Mouse (Mus musculus) intestine, embryonic 14.5 days (tissue): ENCODE results near the gene Arhgap32. TPM values are rescaled to one million over a fixed set of nuclear protein-coding genes. Genes with fewer than 3 reads are reported as not detected.

Source experiments
- ATAC-seq: fragments of 200-750 bp; cut with Nextera tagmentation; replicated peaks from 2 replicates; pipeline ENCODE4 v1.8.0; 2017; ENCODE audit warnings: low read depth, moderate number of reproducible peaks, moderate TSS enrichment, moderate library complexity; ENCODE audit not compliant: low FRiP score, low TSS enrichment
- DNase-seq: peaks from one replicate; pipeline ENCODE4 v3.0.0-alpha.2; 2018; ENCODE audit warnings: low spot score
- H3K27ac ChIP-seq: fragments of 300-500 bp; sonication (generic); 2 replicates; pipeline ENCODE4 v1.5.1; 2014; ENCODE audit warnings: low read depth, mild to moderate bottlenecking, control low read depth
- H3K27me3 ChIP-seq: fragments of 300-500 bp; sonication (generic); replicated peaks from 2 replicates; pipeline ENCODE4 v1.6.1; 2014; ENCODE audit warnings: low read length, control low read depth; ENCODE audit not compliant: control insufficient read depth, insufficient read depth
- H3K36me3 ChIP-seq: fragments of 300-500 bp; sonication (generic); 2 replicates; pipeline ENCODE4 v1.6.1; 2014; ENCODE audit warnings: low read length, control low read depth; ENCODE audit not compliant: control insufficient read depth, insufficient read depth
- H3K4me1 ChIP-seq: fragments of 300-500 bp; sonication (generic); replicated peaks from 2 replicates; pipeline ENCODE4 v1.6.1; 2014; ENCODE audit warnings: low read length, control low read depth, mixed read lengths; ENCODE audit not compliant: control insufficient read depth, insufficient read depth
- H3K4me2 ChIP-seq: fragments of 300-500 bp; sonication (generic); 2 replicates; pipeline ENCODE4 v1.6.1; 2014; ENCODE audit warnings: low read length
- H3K4me3 ChIP-seq: fragments of 300-500 bp; sonication (generic); 2 replicates; pipeline ENCODE4 v1.5.1; 2014; ENCODE audit warnings: low read depth, low read length, control low read depth, mixed read lengths
- H3K9ac ChIP-seq: fragments of 300-500 bp; sonication (generic); 2 replicates; pipeline ENCODE4 v1.6.1; 2014; ENCODE audit warnings: mild to moderate bottlenecking, low read length
- H3K9me3 ChIP-seq: fragments of 300-500 bp; sonication (generic); 2 replicates; pipeline ENCODE4 v1.6.1; 2016; ENCODE audit warnings: low read length, control low read depth; ENCODE audit not compliant: control insufficient read depth
- WGBS: fragments of 180-500 bp; shearing (Covaris S2); extraction: QIAGEN DNeasy Blood & Tissue Kit; methylation state at CpG from one replicate; pipeline ENCODE4 v1.1.7; 2014; 5-methylcytosine and 5-hydroxymethylcytosine counted together
- polyA plus RNA-seq: library from polyadenylated mRNA; unstranded; fragments of >200 nt; fragmentation: Nextera tagmentation; extraction: Ambion mirVana; gene quantifications from 2 replicates; pipeline ENCODE4 v1.2.1, GENCODE M21; 2014

Arhgap32 gene
- polyA plus RNA-seq, 1 experiment from 2014 or later, result 10.6 TPM

DNA sequence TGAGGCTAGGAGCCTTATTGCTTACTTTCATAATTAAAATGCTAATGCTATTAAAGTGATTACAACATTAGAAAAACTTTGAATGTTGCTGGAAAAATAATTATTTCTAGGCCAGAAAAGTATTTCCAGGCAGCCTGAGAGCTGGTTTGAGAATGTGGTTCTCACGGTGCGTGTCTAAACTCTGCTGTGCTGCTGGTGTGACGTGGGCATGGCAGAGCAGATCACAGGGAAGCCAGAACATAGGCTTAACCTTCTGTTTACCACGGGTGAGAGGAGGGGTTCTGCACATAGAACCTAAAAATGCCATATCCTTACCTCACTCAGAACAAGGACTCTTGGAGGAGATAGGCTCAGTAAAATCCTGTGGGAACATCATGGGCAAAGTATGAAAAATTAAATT, 18.8 kb upstream of the Arhgap32 start:
- H3K27me3 ChIP-seq, result no peaks in the 10 kb centered on the region
- no peak overlapping the region for H3K4me3 ChIP-seq
- H3K36me3 ChIP-seq, result no peaks in the 10 kb centered on the region
- ATAC-seq (no peak), DNase-seq (no peak)
- H3K4me2 ChIP-seq, result no peak overlapping the region
- H3K27ac ChIP-seq, result no peak overlapping the region
- no peaks in the 10 kb centered on the region for H3K9me3 ChIP-seq
- WGBS, result 72% methylated on average over 4 of the region's 4 CpGs
- no peak overlapping the region for H3K9ac ChIP-seq
- H3K4me1 ChIP-seq, result peaks cover 17% of the 10 kb centered on the region

GRCm38 (mm10) chr9:32098425-32099155, 17.3 kb upstream of the Arhgap32 start:
- H3K27me3 ChIP-seq, result no peaks in the 10 kb centered on the region
- ATAC-seq (no peak), DNase-seq (no peak)
- H3K4me1 ChIP-seq, result peaks cover 13% of the 10 kb centered on the region
- no peak overlapping the region for H3K4me3 ChIP-seq
- WGBS, result 86% methylated on average over 9 of the region's 9 CpGs
- H3K9ac ChIP-seq, result no peak overlapping the region
- no peaks in the 10 kb centered on the region for H3K9me3 ChIP-seq
- H3K36me3 ChIP-seq, result no peaks in the 10 kb centered on the region
- no peak overlapping the region for H3K27ac ChIP-seq
- no peak overlapping the region for H3K4me2 ChIP-seq

DNA sequence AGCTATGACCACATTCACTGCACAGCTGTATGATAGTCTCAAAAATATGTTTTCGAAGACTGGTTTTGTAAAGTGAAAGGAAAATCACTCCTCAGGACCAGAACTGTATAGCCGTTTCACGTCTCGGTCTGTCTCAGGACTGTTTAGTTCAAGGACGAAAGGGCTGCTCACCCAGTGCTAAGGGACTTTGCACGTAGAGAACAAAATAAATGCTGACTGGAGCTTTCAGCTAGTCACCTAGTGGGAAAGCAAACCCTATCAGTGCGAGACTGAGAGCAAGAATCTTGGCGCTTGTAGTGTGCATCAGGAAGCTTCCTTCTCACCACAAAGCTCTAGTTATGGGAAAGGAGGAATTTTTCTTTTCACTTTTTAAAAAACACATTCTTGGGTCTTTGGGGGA, 15.4 kb upstream of the Arhgap32 start:
- WGBS, result 88% methylated on average over 8 of the region's 8 CpGs
- no peaks in the 10 kb centered on the region for H3K27me3 ChIP-seq
- H3K27ac ChIP-seq, result no peak overlapping the region
- H3K4me2 ChIP-seq, result no peak overlapping the region
- H3K36me3 ChIP-seq, result no peaks in the 10 kb centered on the region
- ATAC-seq (no peak), DNase-seq (no peak)
- H3K9ac ChIP-seq, result no peak overlapping the region
- H3K9me3 ChIP-seq, result no peaks in the 10 kb centered on the region
- peaks cover 7% of the 10 kb centered on the region for H3K4me1 ChIP-seq
- H3K4me3 ChIP-seq, result no peak overlapping the region

- no peak overlapping the region for H3K27ac ChIP-seq
- H3K4me2 ChIP-seq, result no peak overlapping the region
- no peaks in the 10 kb centered on the region for H3K9me3 ChIP-seq
- no peak overlapping the region for H3K4me3 ChIP-seq
- ATAC-seq (no peak), DNase-seq (no peak)
- no peaks in the 10 kb centered on the region for H3K36me3 ChIP-seq
- peaks cover 6% of the 10 kb centered on the region for H3K4me1 ChIP-seq
- no peak overlapping the region for H3K9ac ChIP-seq
- 89% methylated on average over 2 of the region's 2 CpGs for WGBS
- no peaks in the 10 kb centered on the region for H3K27me3 ChIP-seq
Observed at GRCm38 (mm10) chr9:32101488-32101887, 14.4 kb upstream of the Arhgap32 start.

- WGBS, result 62% methylated on average over 8 of the region's 8 CpGs
- H3K27ac ChIP-seq, result no peak overlapping the region
- DNase-seq, result no peak
- no peak overlapping the region for H3K4me3 ChIP-seq
- no peak overlapping the region for H3K9ac ChIP-seq
- H3K4me1 ChIP-seq, result peaks cover 4% of the 10 kb centered on the region; the same call in 1 of the 2 replicates
- H3K9me3 ChIP-seq, result no peaks in the 10 kb centered on the region
- ATAC-seq, result no peak
- H3K36me3 ChIP-seq, result no peaks in the 10 kb centered on the region
- no peak overlapping the region for H3K4me2 ChIP-seq
- no peaks in the 10 kb centered on the region for H3K27me3 ChIP-seq
Observed at GRCm38 (mm10) chr9:32104670-32105069, 11.3 kb upstream of the Arhgap32 start.

DNA sequence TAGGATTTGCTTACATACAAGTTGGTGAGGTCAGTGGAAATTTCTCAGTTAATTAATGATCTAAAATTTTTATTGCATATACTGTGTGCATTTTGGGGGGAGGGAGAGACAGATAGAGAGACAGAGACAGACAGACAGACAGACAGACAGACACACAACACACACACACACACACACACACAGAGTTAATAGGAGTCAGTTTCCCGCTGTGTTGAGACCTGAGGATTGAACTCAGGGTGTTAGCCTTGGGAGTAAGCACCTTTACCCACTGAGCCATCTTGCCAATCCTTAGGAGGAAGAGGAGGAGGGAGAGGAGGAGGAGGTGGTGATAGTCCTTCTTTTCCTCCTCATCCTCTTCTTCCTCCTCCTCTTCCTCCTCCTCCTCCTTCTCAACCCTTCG, 5.6 kb upstream of the Arhgap32 start:
- no peak overlapping the region for H3K4me2 ChIP-seq
- no peaks in the 10 kb centered on the region for H3K36me3 ChIP-seq
- no peak overlapping the region for H3K4me3 ChIP-seq
- 93% methylated on average over 2 of the region's 2 CpGs for WGBS
- DNase-seq, result no peak
- ATAC-seq, result no peak
- no peaks in the 10 kb centered on the region for H3K4me1 ChIP-seq
- H3K27me3 ChIP-seq, result no peaks in the 10 kb centered on the region
- H3K9me3 ChIP-seq, result no peaks in the 10 kb centered on the region
- H3K27ac ChIP-seq, result no peak overlapping the region
- H3K9ac ChIP-seq, result no peak overlapping the region

DNA sequence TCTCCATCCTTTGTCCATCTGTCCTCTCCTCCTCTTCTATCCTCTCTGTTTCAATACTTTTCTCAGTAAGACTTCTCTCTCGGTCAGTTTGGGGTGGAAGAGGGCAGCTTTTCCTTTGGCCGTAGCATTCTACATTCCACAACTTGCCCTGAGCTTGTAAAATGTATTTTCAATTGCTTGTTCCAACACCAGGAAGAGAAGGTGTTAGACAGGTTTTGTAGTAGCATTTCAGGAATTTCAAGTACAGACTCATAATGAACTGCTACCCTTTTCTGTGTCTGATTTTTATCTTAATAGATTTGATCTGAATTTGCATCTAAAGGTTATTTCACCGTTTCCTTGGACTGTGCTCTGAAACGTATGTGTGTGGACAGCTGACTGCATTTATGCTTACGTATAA, 336 bp downstream of the Arhgap32 start:
- peaks cover 5% of the 10 kb centered on the region for H3K4me1 ChIP-seq
- H3K36me3 ChIP-seq, result no peaks in the 10 kb centered on the region
- WGBS, result 73% methylated on average over 5 of the region's 5 CpGs
- H3K27me3 ChIP-seq, result no peaks in the 10 kb centered on the region
- 0 out of 2 replicates have a peak, but pooled peaks cover 2% of the 10 kb centered on the region for H3K9me3 ChIP-seq
- ATAC-seq (no peak), DNase-seq (no peak)
- H3K4me2 ChIP-seq, result no peak overlapping the region
- H3K9ac ChIP-seq, result no peak overlapping the region
- no peak overlapping the region for H3K27ac ChIP-seq
- no peak overlapping the region for H3K4me3 ChIP-seq

GRCm38 (mm10) chr9:32117876-32118275, 1.9 kb downstream of the Arhgap32 start:
- WGBS, result 38% methylated on average over 4 of the region's 4 CpGs

DNA sequence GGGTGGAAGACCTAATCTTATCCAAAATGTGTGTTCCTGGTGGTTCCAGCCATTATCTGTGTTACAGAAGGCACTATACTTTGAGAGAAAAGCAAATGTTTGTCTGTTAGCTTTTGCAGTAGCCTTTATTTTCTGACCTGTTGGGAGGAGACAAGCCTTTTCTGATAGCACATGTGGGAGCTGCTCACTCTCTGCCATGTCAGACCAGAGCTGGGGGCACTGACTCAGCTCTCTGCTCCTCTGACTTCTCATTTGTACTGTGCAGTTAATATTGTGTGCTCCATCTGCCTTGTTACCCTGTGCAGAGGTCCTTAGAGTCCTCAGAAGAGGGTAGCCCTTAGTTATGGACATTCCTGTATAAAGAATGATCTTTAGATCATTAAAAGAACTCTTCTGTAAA, 2.5 kb downstream of the Arhgap32 start:
- Histone ChIP-seq H3K9me3 (0 out of 2 replicates have a peak, but pooled peaks cover 4% of the 10 kb centered on the region), H3K36me3 (no peaks in the 10 kb centered on the region), H3K27ac (no peak overlapping the region), H3K4me1 (peaks cover 5% of the 10 kb centered on the region), H3K4me3 (no peak overlapping the region), H3K27me3 (no peaks in the 10 kb centered on the region), H3K9ac (no peak overlapping the region), H3K4me2 (no peak overlapping the region)
- DNase-seq, result no peak
- no peak for ATAC-seq

More at GRCm38 (mm10) chr9:32117876-32118275, 1.9 kb downstream of the Arhgap32 start:
- no peaks in the 10 kb centered on the region for H3K27me3 ChIP-seq
- 0 out of 2 replicates have a peak, but pooled peaks cover 4% of the 10 kb centered on the region for H3K9me3 ChIP-seq
- DNase-seq, result no peak
- H3K4me2 ChIP-seq, result no peak overlapping the region
- no peak overlapping the region for H3K9ac ChIP-seq
- peaks cover 5% of the 10 kb centered on the region for H3K4me1 ChIP-seq
- ATAC-seq, result no peak
- H3K27ac ChIP-seq, result no peak overlapping the region
- no peaks in the 10 kb centered on the region for H3K36me3 ChIP-seq
- no peak overlapping the region for H3K4me3 ChIP-seq
